8 mouse cellular contexts compared by ENCODE assay signal in genomic region chr11:52919231-52919960, GRCm38 (mm10).
A peak's percentile ranks its signal among the peaks of the same experiment; 100 is the strongest.
DNase-seq lines count a peak whose midpoint lies in the region; ATAC-seq and TF ChIP-seq lines count a peak whose summit lies in the region.

No protein-coding gene starts in this region.

- H3K9me3 ChIP-seq in forebrain, embryonic 12.5 days: no peaks in the 10 kb centered on the region
- no peaks in the 10 kb centered on the region for H3K9me3 ChIP-seq in forebrain, embryonic 11.5 days (ENCODE audit: control insufficient read depth, low read length)
- H3K9me3 ChIP-seq in lung, embryonic 14.5 days (ENCODE audit: low read depth, low read length): no peaks in the 10 kb centered on the region
- H3K9me3 ChIP-seq in midbrain, embryonic 16.5 days (replicated peaks; ENCODE audit: control insufficient read depth, low read length, poor library complexity, severe bottlenecking): no peaks in the 10 kb centered on the region; the same call in 1 of the 2 replicates
- H3K9me3 ChIP-seq in liver, postnatal 0 days (ENCODE audit: low read length): no peaks in the 10 kb centered on the region

- TF ChIP-seq CTCF in lung, embryonic 14.5 days (IDR thresholded peaks at IDR 0.05; ENCODE audit: low read depth): no peak
- no peak for TF ChIP-seq CTCF in lung, adult 2 months (IDR thresholded peaks at IDR 0.05; ENCODE audit: insufficient read depth, low read length)
- no peak for TF ChIP-seq CTCF in liver, postnatal 0 days (IDR thresholded peaks at IDR 0.05; ENCODE audit: low read depth)

- no peak overlapping the region for H3K9ac ChIP-seq in forebrain, embryonic 12.5 days
- H3K9ac ChIP-seq in forebrain, embryonic 11.5 days (ENCODE audit: low read length): no peak overlapping the region
- H3K9ac ChIP-seq in lung, embryonic 14.5 days: no peak overlapping the region
- no peak overlapping the region for H3K9ac ChIP-seq in midbrain, embryonic 16.5 days (ENCODE audit: low read depth, low read length)
- no peak overlapping the region for H3K9ac ChIP-seq in liver, postnatal 0 days (replicated peaks)

- no peak overlapping the region for H3K27ac ChIP-seq in forebrain, embryonic 12.5 days
- H3K27ac ChIP-seq in forebrain, embryonic 11.5 days (ENCODE audit: low read depth, low read length): no peak overlapping the region
- peak overlapping the region; percentile 37; the same call in 1 of the 2 replicates for H3K27ac ChIP-seq in lung, embryonic 14.5 days (ENCODE audit: low read depth)
- H3K27ac ChIP-seq in midbrain, embryonic 16.5 days (ENCODE audit: low read length): peak overlapping the region; percentile 19; the same call in 1 of the 2 replicates
- H3K27ac ChIP-seq in liver, postnatal 0 days (ENCODE audit: low read depth): no peak overlapping the region

- H3K4me2 ChIP-seq in forebrain, embryonic 12.5 days: no peak overlapping the region
- no peak overlapping the region for H3K4me2 ChIP-seq in forebrain, embryonic 11.5 days (ENCODE audit: low read depth, low read length, severe bottlenecking)
- H3K4me2 ChIP-seq in lung, embryonic 14.5 days: peak overlapping the region; percentile 22; the same call in 1 of the 2 replicates
- H3K4me2 ChIP-seq in midbrain, embryonic 16.5 days (ENCODE audit: low read length): no peak overlapping the region
- no peak overlapping the region for H3K4me2 ChIP-seq in liver, postnatal 0 days (ENCODE audit: low read depth, low read length)

- no peak for TF ChIP-seq POLR2A in lung, adult 2 months (IDR thresholded peaks at IDR 0.05; ENCODE audit: borderline replicate concordance, extremely low read depth, low read depth, low read length)

- 0 out of 2 replicates have a peak, but pooled peaks have one; percentile 4 for ATAC-seq in forebrain, embryonic 12.5 days (ENCODE audit: low FRiP score)
- ATAC-seq in forebrain, embryonic 11.5 days (replicated peaks; ENCODE audit: low FRiP score): no peak
- peak; percentile 24; the same call in 1 of the 2 replicates for ATAC-seq in lung, embryonic 14.5 days (ENCODE audit: insufficient read depth)
- peak; percentile 58; the same call in 1 of the 2 replicates for ATAC-seq in midbrain, embryonic 16.5 days
- no peak for ATAC-seq in liver, postnatal 0 days

- H3K4me3 ChIP-seq in forebrain, embryonic 12.5 days (replicated peaks): no peak overlapping the region
- H3K4me3 ChIP-seq in forebrain, embryonic 11.5 days (ENCODE audit: low read depth, low read length): no peak overlapping the region
- H3K4me3 ChIP-seq in lung, embryonic 14.5 days (ENCODE audit: low read depth, low read length): no peak overlapping the region
- H3K4me3 ChIP-seq in lung, adult 2 months (replicated peaks; ENCODE audit: extremely low read depth, low read depth, low read length): no peak overlapping the region
- H3K4me3 ChIP-seq in midbrain, embryonic 16.5 days (ENCODE audit: low read depth, low read length): no peak overlapping the region
- no peak overlapping the region for H3K4me3 ChIP-seq in liver, postnatal 0 days (ENCODE audit: low read depth, low read length)

- DNase-seq in forebrain, embryonic 11.5 days (ENCODE audit: low spot score): no peak
- peak; percentile 78 for DNase-seq in lung, embryonic 14.5 days
- DNase-seq in lung, adult 2 months: no peak
- peak; percentile 63 to 71 for DNase-seq in cerebellum, postnatal 25 days
- DNase-seq in liver, postnatal 0 days: no peak
- no peak for DNase-seq in embryo, embryonic 10 days (ENCODE audit: low spot score)

- no peaks in the 10 kb centered on the region for H3K36me3 ChIP-seq in forebrain, embryonic 12.5 days (replicated peaks)
- no peaks in the 10 kb centered on the region for H3K36me3 ChIP-seq in forebrain, embryonic 11.5 days (ENCODE audit: control insufficient read depth, insufficient read depth, low read length)
- H3K36me3 ChIP-seq in lung, embryonic 14.5 days (ENCODE audit: insufficient read depth): no peaks in the 10 kb centered on the region
- H3K36me3 ChIP-seq in midbrain, embryonic 16.5 days (ENCODE audit: control insufficient read depth, insufficient read depth, low read length): no peaks in the 10 kb centered on the region
- H3K36me3 ChIP-seq in liver, postnatal 0 days (replicated peaks; ENCODE audit: insufficient read depth, low read length): no peaks in the 10 kb centered on the region

- no peaks in the 10 kb centered on the region for H3K27me3 ChIP-seq in forebrain, embryonic 12.5 days
- H3K27me3 ChIP-seq in forebrain, embryonic 11.5 days (ENCODE audit: control insufficient read depth, insufficient read depth, low read length): no peaks in the 10 kb centered on the region
- no peaks in the 10 kb centered on the region for H3K27me3 ChIP-seq in lung, embryonic 14.5 days (ENCODE audit: insufficient read depth, low read length)
- no peaks in the 10 kb centered on the region for H3K27me3 ChIP-seq in midbrain, embryonic 16.5 days (ENCODE audit: control insufficient read depth, insufficient read depth, low read depth, low read length)
- no peaks in the 10 kb centered on the region for H3K27me3 ChIP-seq in liver, postnatal 0 days (ENCODE audit: insufficient read depth, low read length)

- TF ChIP-seq EP300 in liver, postnatal 0 days (IDR thresholded peaks at IDR 0.05; ENCODE audit: low read depth): no peak

- WGBS in forebrain, embryonic 12.5 days: 34% methylated on average over 15 of the region's 15 CpGs
- 46% methylated on average over 15 of the region's 15 CpGs for WGBS in forebrain, embryonic 11.5 days
- 14% methylated on average over 15 of the region's 15 CpGs for WGBS in lung, embryonic 14.5 days
- 13% methylated on average over 15 of the region's 15 CpGs for WGBS in lung, adult 2 months
- WGBS in midbrain, embryonic 16.5 days: 31% methylated on average over 15 of the region's 15 CpGs
- WGBS in liver, postnatal 0 days (ENCODE audit: insufficient replicate concordance): 62% methylated on average over 15 of the region's 15 CpGs

- H3K4me1 ChIP-seq in forebrain, embryonic 12.5 days: peaks cover 11% of the 10 kb centered on the region
- no peaks in the 10 kb centered on the region for H3K4me1 ChIP-seq in forebrain, embryonic 11.5 days (replicated peaks; ENCODE audit: control insufficient read depth, insufficient read depth, low read length)
- H3K4me1 ChIP-seq in lung, embryonic 14.5 days (ENCODE audit: insufficient read depth): no peaks in the 10 kb centered on the region
- no peaks in the 10 kb centered on the region for H3K4me1 ChIP-seq in lung, adult 2 months (ENCODE audit: control insufficient read depth, insufficient read depth, low read length)
- H3K4me1 ChIP-seq in midbrain, embryonic 16.5 days (ENCODE audit: control insufficient read depth, insufficient read depth, low read length): peaks cover 7% of the 10 kb centered on the region; the same call in 1 of the 2 replicates
- H3K4me1 ChIP-seq in liver, postnatal 0 days (ENCODE audit: insufficient read depth): no peaks in the 10 kb centered on the region

Comparison
In these comparisons a context has a peak if more than half of its experiments do, and no peak if none do; other contexts are left out.
1. ATAC-seq: peak in forebrain, embryonic 12.5 days (single experiment), lung, embryonic 14.5 days (single experiment) and midbrain, embryonic 16.5 days (single experiment); none in forebrain, embryonic 11.5 days (single experiment) and liver, postnatal 0 days (single experiment).
2. DNase-seq: peak in lung, embryonic 14.5 days (single experiment) and cerebellum, postnatal 25 days (2 of 2); none in forebrain, embryonic 11.5 days (single experiment), lung, adult 2 months (single experiment), liver, postnatal 0 days (single experiment) and embryo, embryonic 10 days (single experiment).
3. H3K27ac ChIP-seq: peak in lung, embryonic 14.5 days (single experiment) and midbrain, embryonic 16.5 days (single experiment); none in forebrain, embryonic 12.5 days (single experiment), forebrain, embryonic 11.5 days (single experiment) and liver, postnatal 0 days (single experiment).